Mouse (Mus musculus) heart, postnatal 36 days (tissue): ENCODE results near the gene Gm5129. TPM values are rescaled to one million over a fixed set of nuclear protein-coding genes. Genes with fewer than 3 reads are reported as not detected.
A peak's percentile ranks its signal among the peaks of the same experiment; 100 is the strongest.
"Not testable (repeated sequence)": the region's sequence is repeated elsewhere in the genome, so short reads cannot be mapped to it uniquely, and the experiment has no call there.

Source experiments
- DNase-seq, 2 experiments: peaks; one replicate each; pipeline ENCODE4 v3.0.0; 2021 to 2022
- intact Hi-C: fragments of 180-260 bp; cut with DNase I; formaldehyde crosslinking; loops from one replicate; pipeline ENCODE4 v1.15.1; 2025
- total RNA-seq, 2 experiments: library from RNA; stranded (reverse); gene quantifications; 2 replicates each; pipeline ENCODE4 v1.2.3; 2021

Gene Gm5129
- total RNA-seq, 2 experiments from 2014 or later: 1.2 to 1.4 TPM

- no peak for DNase-seq
- intact Hi-C loops: loop anchor here (5.0 kb wide), 1 partner anchor 168 kb away; the partner anchor contains the start of gene Ube3c
Observed at GRCm38 (mm10) chr5:29734831-29735510, 765 bp downstream of the Gm5129 start.

GRCm38 (mm10) chr5:29726070-29726469 lies 9.7 kb downstream of the Gm5129 start:
- DNase-seq, intact Hi-C loops: not testable (repeated sequence)

- intact Hi-C loops: no loop called here
Observed at GRCm38 (mm10) chr5:29725369-29725768, 10.4 kb downstream of the Gm5129 start.

GRCm38 (mm10) chr5:29721159-29721558 lies 14.6 kb downstream of the Gm5129 start:
- intact Hi-C loops: no loop called here
- DNase-seq: no peak

More at GRCm38 (mm10) chr5:29725369-29725768, 10.4 kb downstream of the Gm5129 start:
- DNase-seq: no peak

GRCm38 (mm10) chr5:29712906-29713305 lies 22.8 kb downstream of the Gm5129 start:
- intact Hi-C loops: no loop called here
- no peak for DNase-seq

GRCm38 (mm10) chr5:29711631-29712030 lies 24.1 kb downstream of the Gm5129 start:
- intact Hi-C loops: no loop called here
- no peak for DNase-seq

- intact Hi-C loops: no loop called here
- no peak for DNase-seq
Observed at GRCm38 (mm10) chr5:29708258-29708657, 27.5 kb downstream of the Gm5129 start.

- no peak for DNase-seq
- intact Hi-C loops: no loop called here
Observed at GRCm38 (mm10) chr5:29707241-29707640, 28.5 kb downstream of the Gm5129 start.

GRCm38 (mm10) chr5:29699520-29700202 lies 36.1 kb downstream of the Gm5129 start:
- intact Hi-C loops: no loop called here
- DNase-seq: no peak

- DNase-seq: no peak
- intact Hi-C loops: no loop called here
Observed at GRCm38 (mm10) chr5:29698493-29698892, 37.2 kb downstream of the Gm5129 start.

- no peak for DNase-seq
- intact Hi-C loops: no loop called here
Observed at GRCm38 (mm10) chr5:29688352-29688751, 47.4 kb downstream of the Gm5129 start.

GRCm38 (mm10) chr5:29687671-29688070 lies 48.1 kb downstream of the Gm5129 start:
- peak in 1 of 2 experiments; percentile 18 for DNase-seq
- intact Hi-C loops: loop anchor here (1.0 kb wide), 1 partner anchor 298 kb away; no protein-coding TSS in a partner anchor

Other genes starting within 250 kb of the Gm5129 start
- 10 to 100 TPM; 37.1 to 40.1 TPM for gene Ube3c, start 166.7 kb downstream of the Gm5129 start, total RNA-seq
- 10 to 100 TPM; 74.6 to 76.6 TPM for gene Dnajb6, start 248 bp downstream of the Gm5129 start, total RNA-seq